Mouse (Mus musculus) testis, adult 2 months (tissue): Measurements from ENCODE around the gene A230050P20Rik.

Experiments used
- CTCF ChIP-seq: fragments of 200-500 bp; IDR thresholded peaks from 2 replicates; pipeline ENCODE4 v1.5.1; 2012; ENCODE audit warnings: low read depth, mild to moderate bottlenecking, inconsistent platforms, low read length, moderate library complexity; ENCODE audit not compliant: control insufficient read depth, insufficient read depth, insufficient replicate concordance
- POLR2A ChIP-seq: fragments of 200-500 bp; IDR thresholded peaks from 2 replicates; pipeline ENCODE4 v1.6.1; 2012; ENCODE audit warnings: low read depth, mild to moderate bottlenecking, inconsistent platforms, low read length, moderate library complexity; ENCODE audit not compliant: control insufficient read depth

GRCm38 (mm10) chr9:20868448-20869001 lies at the start of gene A230050P20Rik:
- TF ChIP-seq CTCF: no peak
- no peak for TF ChIP-seq POLR2A
